Mouse (Mus musculus) E14TG2a.4 (cell line): ENCODE results near the gene Tmem106c.

Experiments
- H3K27me3 ChIP-seq: 2 replicates; pipeline ENCODE4 v1.6.1; 2014; ENCODE audit warnings: low read length, control low read depth; ENCODE audit not compliant: insufficient read depth
- H3K36me3 ChIP-seq: 2 replicates; pipeline ENCODE4 v1.6.1; 2014; ENCODE audit warnings: low read length, control low read depth; ENCODE audit not compliant: insufficient read depth
- H3K4me1 ChIP-seq: replicated peaks from 2 replicates; pipeline ENCODE4 v1.6.1; 2014; ENCODE audit warnings: low read depth, low read length, control low read depth
- H3K4me3 ChIP-seq: replicated peaks from 2 replicates; pipeline ENCODE4 v1.5.1; 2014; ENCODE audit warnings: mild to moderate bottlenecking, low read length
- H3K9me3 ChIP-seq: 2 replicates; pipeline ENCODE4 v1.6.1; 2014; ENCODE audit warnings: low read length, control low read depth
- CTCF ChIP-seq: conservative IDR thresholded peaks from 2 replicates; pipeline ENCODE4 v1.5.1; 2014; ENCODE audit warnings: low read length
- NANOG ChIP-seq: IDR thresholded peaks from 2 replicates; pipeline ENCODE4 v1.6.1; 2014; ENCODE audit warnings: borderline replicate concordance, low read length, mixed read lengths
- POU5F1 ChIP-seq: IDR thresholded peaks from 2 replicates; pipeline ENCODE4 v1.6.1; 2014; ENCODE audit warnings: low read length, borderline replicate concordance

The Tmem106c gene

DNA sequence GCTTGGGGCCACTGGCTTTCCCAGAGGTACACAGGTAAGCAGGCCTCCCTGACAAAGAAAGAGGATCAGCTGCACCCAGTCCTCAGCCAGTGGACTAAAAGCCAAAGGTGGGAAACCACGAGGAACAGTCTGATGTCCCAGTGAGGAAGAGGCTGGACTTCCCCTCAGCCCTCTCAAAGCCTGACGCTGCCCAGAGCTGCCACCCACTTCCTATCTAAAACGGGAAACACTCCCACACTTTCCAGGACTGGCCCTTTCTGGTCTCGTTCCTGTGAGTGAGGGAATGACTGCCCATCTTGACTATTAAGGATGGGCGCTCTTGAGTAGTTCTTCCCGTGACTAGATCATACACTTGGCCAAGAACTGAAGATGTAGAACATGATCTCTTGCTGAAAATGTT, 36.2 kb upstream of the Tmem106c start:
- Histone ChIP-seq H3K9me3 (no peaks in the 10 kb centered on the region), H3K4me1 (peaks cover 10% of the 10 kb centered on the region), H3K27me3 (0 out of 2 replicates have a peak, but pooled peaks cover 19% of the 10 kb centered on the region), H3K4me3 (no peak overlapping the region), H3K36me3 (no peaks in the 10 kb centered on the region)
- TF ChIP-seq CTCF (no peak), NANOG (no peak), POU5F1 (no peak)

DNA sequence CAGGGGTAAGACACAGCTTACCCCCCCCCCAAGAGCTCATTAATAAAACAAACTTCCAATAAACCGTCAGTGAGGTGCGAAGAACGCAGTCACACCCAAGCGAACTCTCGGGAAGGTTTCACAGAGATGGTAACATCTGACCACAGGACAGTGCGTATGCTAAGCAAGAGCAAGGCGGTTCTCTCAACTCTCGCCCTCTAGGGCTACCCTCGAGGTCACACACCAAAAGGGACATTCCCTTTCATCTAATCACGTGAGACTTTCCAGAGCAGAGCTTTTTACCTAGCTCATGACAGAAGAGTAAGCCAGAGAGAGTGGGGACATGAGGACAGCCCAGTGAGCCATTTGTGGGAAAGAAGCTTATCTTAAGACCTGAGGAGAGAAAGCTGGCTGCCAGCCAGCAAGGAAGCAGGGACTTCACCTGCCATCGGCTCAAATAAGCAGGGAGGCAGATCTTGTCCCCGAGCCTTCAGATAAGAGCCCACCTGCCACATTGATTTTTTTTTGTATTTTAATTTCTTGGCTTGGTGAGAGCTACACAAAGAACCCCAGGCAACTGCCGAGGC, 34.7 kb upstream of the Tmem106c start:
- TF ChIP-seq CTCF (no peak), NANOG (no peak), POU5F1 (no peak)
- H3K27me3 ChIP-seq = 0 out of 2 replicates have a peak, but pooled peaks cover 19% of the 10 kb centered on the region
- H3K36me3 ChIP-seq = no peaks in the 10 kb centered on the region
- H3K4me1 ChIP-seq = peaks cover 10% of the 10 kb centered on the region
- no peak overlapping the region for H3K4me3 ChIP-seq
- H3K9me3 ChIP-seq = no peaks in the 10 kb centered on the region

DNA sequence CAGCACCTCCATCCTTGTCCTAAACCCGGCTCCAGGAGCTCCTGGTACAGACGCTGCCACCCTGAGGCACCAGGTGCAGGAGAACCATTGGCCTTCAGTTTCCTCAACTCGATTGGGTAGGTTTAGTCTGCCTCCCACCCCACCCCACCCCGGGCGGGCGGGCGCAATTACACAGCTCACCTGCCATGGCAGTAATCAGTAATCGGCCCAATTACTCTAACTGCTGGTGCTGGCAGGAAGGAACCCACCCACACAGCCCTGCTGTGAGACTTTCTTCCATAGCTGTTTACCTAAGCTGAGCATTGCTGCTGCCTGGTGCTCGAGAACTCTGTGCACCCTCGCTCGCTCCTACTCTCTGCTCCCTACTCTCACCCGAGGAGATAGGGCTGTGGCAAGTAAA, 31.6 kb upstream of the Tmem106c start:
- 0 out of 2 replicates have a peak, but pooled peaks cover 19% of the 10 kb centered on the region for H3K27me3 ChIP-seq
- peaks cover 10% of the 10 kb centered on the region for H3K4me1 ChIP-seq
- no peaks in the 10 kb centered on the region for H3K36me3 ChIP-seq
- H3K9me3 ChIP-seq = no peaks in the 10 kb centered on the region
- 0 out of 2 replicates have a peak overlapping the region, but pooled peaks have one; percentile 3 for H3K4me3 ChIP-seq
- no peak for TF ChIP-seq POU5F1
- TF ChIP-seq NANOG = no peak

- no peak overlapping the region for H3K4me3 ChIP-seq
- no peaks in the 10 kb centered on the region for H3K36me3 ChIP-seq
- H3K4me1 ChIP-seq = peaks cover 7% of the 10 kb centered on the region; the same call in 1 of the 2 replicates
- H3K9me3 ChIP-seq = peaks cover 14% of the 10 kb centered on the region
- H3K27me3 ChIP-seq = no peaks in the 10 kb centered on the region
- TF ChIP-seq NANOG (no peak), POU5F1 (no peak), CTCF (no peak)
Measured at GRCm38 (mm10) chr15:97938580-97938979, 25.4 kb upstream of the Tmem106c start.

DNA sequence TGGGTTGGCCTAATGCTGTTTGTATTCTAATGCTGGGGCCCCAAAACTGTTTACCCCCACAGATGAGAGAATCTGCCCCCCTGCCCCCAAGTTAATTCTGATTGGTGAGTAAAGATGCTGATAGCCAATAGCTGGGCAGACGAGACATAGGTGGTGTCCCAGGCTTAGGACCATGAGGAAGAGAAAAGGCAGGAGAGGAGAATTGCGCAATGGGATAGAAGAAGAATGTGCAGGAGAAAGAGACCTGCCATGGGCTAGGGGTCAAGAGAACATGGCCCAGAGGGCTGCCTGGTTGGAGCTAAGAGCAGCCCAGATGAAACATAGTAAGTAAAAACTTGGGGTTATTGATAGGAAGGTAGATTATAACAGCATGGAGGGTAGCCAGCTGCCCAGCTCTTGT, 23.9 kb upstream of the Tmem106c start:
- peaks cover 8% of the 10 kb centered on the region; the same call in 1 of the 2 replicates for H3K4me1 ChIP-seq
- no peaks in the 10 kb centered on the region for H3K36me3 ChIP-seq
- no peak overlapping the region for H3K4me3 ChIP-seq
- TF ChIP-seq NANOG = no peak
- TF ChIP-seq POU5F1 = no peak
- TF ChIP-seq CTCF = no peak
- 0 out of 2 replicates have a peak, but pooled peaks cover 3% of the 10 kb centered on the region for H3K27me3 ChIP-seq
- H3K9me3 ChIP-seq = peaks cover 14% of the 10 kb centered on the region

DNA sequence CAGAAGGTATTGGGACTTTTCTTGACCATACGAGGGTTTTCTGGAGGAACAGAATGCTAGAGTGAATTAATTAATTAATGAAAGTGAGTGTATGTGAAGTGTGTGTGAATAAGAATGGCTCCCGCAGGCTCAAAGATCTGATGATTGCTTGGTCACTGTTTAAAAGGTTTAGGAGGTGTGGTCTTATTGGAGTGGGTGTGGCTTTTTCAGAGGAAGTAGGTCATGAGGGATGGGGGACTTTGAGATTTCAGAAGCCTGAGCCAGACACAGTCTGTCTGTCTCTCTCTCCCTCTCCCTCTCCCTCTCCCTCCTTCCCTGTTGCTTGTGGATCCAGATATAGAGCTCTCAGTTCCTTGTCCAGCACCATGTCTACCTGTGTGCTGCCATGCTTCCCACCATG, 22.7 kb upstream of the Tmem106c start:
- Histone ChIP-seq H3K9me3 (peaks cover 14% of the 10 kb centered on the region), H3K4me1 (peaks cover 8% of the 10 kb centered on the region; the same call in 1 of the 2 replicates)
- no peak for TF ChIP-seq NANOG
- TF ChIP-seq CTCF = no peak
- no peak for TF ChIP-seq POU5F1

DNA sequence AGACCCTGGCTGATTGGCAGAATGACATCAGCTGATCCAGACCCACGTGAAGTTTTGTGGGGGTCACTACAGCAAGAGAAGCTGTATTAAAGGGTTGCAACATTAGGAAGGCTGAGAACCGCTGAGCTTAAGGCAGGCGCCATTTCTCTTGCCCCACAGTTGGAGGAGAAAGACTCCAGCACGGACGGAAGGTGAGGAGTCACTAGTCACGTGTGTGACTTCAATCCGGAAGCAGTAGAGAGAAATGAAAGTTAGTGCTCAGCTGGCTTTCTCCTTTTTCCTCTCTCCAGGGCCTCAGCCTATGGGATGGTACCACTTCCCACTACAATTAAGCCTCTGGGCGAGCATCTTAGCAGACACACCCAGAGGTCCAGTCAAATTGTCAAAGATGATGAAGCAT, 21.5 kb upstream of the Tmem106c start:
- Histone ChIP-seq H3K4me1 (peaks cover 8% of the 10 kb centered on the region; the same call in 1 of the 2 replicates), H3K9me3 (peaks cover 14% of the 10 kb centered on the region), H3K27me3 (peaks cover 5% of the 10 kb centered on the region; the same call in 1 of the 2 replicates), H3K4me3 (no peak overlapping the region), H3K36me3 (no peaks in the 10 kb centered on the region)
- TF ChIP-seq CTCF (no peak), POU5F1 (no peak), NANOG (no peak)

More for the DNA sequence above, 22.7 kb upstream of the Tmem106c start:
- no peak overlapping the region for H3K4me3 ChIP-seq
- peaks cover 5% of the 10 kb centered on the region; the same call in 1 of the 2 replicates for H3K27me3 ChIP-seq
- H3K36me3 ChIP-seq = no peaks in the 10 kb centered on the region

DNA sequence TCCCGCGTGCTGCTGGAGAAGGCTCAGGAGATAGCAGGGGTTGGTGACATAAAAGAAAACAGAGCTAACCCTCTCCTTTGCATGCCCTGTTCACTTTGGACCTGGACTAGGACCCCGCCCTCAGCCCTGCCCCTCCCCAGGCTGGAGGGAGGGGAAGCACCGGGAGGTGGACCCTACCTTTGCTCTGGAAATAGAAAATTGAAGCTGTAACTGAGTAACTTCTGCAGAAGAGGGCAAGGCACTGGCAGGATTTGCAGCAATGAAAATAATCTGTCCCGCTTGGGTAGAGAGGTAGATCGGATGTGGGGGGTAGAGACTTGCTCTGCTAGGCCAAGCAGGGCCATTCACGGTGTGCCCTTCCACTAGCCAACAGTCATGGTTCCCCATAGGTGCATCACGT, 20.6 kb upstream of the Tmem106c start:
- Histone ChIP-seq H3K36me3 (no peaks in the 10 kb centered on the region), H3K4me3 (no peak overlapping the region), H3K4me1 (peaks cover 8% of the 10 kb centered on the region; the same call in 1 of the 2 replicates), H3K27me3 (peaks cover 5% of the 10 kb centered on the region), H3K9me3 (peaks cover 14% of the 10 kb centered on the region)
- no peak for TF ChIP-seq POU5F1
- no peak for TF ChIP-seq CTCF
- no peak for TF ChIP-seq NANOG

DNA sequence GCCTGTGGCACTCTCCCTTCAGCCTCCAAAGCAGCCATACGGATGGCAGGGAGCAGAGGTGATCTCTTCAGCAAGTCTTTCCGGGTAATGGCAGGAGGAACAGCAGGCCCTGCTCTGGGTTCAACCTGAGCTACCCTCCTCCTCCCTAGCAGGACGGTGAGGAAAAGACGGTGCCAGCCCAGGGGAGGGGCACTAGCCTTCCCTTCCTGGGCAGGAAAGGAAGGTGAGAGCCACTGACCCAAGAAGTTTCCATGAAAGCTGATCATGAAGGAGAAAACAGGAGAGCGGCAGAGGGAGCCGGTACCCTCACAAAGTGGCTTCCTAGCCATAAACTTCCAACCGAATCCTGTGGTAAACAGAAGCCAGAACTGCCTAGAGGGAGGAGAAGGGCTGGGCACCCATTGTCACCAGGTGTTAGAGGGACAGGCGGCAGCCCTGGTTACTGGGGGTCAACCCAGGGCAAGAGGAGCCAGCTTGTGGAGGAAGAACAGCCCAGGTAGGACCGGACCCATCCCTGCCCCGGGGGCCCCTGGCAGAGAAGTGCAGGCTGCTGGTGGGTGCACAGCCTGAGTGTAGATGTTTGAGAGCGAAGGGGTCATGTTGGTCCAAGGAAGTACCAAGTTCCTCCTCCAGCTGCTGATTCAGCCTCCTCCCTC, 19.0 kb upstream of the Tmem106c start:
- TF ChIP-seq POU5F1 (no peak), NANOG (no peak), CTCF (no peak)
- H3K27me3 ChIP-seq = peaks cover 16% of the 10 kb centered on the region
- no peak overlapping the region for H3K4me3 ChIP-seq
- no peaks in the 10 kb centered on the region for H3K36me3 ChIP-seq
- peaks cover 16% of the 10 kb centered on the region for H3K4me1 ChIP-seq
- H3K9me3 ChIP-seq = peaks cover 12% of the 10 kb centered on the region
